Mouse (Mus musculus) C2C12 (cell line): ENCODE measurements around the gene Prrc2a.

Source experiments
- CTCF ChIP-seq: IDR thresholded peaks from one replicate; pipeline ENCODE4 v1.5.1; 2011; ENCODE audit not compliant: control insufficient read depth, insufficient read depth, insufficient read length
- FOSL1 ChIP-seq: IDR thresholded peaks from one replicate; pipeline ENCODE4 v1.8.0; 2011; ENCODE audit warnings: mild to moderate bottlenecking, low read length; ENCODE audit not compliant: poor library complexity, insufficient read depth, severe bottlenecking
- MAX ChIP-seq: IDR thresholded peaks from one replicate; pipeline ENCODE4 v1.6.1; 2011; ENCODE audit warnings: mild to moderate bottlenecking, control low read depth
- MYOG ChIP-seq: IDR thresholded peaks from one replicate; pipeline ENCODE4 v1.6.1; 2011; ENCODE audit not compliant: control insufficient read depth, insufficient read length; ENCODE audit errors: extremely low read depth
- USF1 ChIP-seq: IDR thresholded peaks from one replicate; pipeline ENCODE4 v1.6.1; 2011; ENCODE audit warnings: low read depth, mild to moderate bottlenecking, control low read depth, moderate library complexity

- TF ChIP-seq CTCF (no peak), MYOG (no peak), MAX (no peak), USF1 (no peak), FOSL1 (no peak)
These were observed 33.7 kb downstream of the Prrc2a start for GRCm38 (mm10) chr17:35131038-35131437.
